Mouse (Mus musculus): ENCODE measurements around the gene Slc2a10.

Slc2a10 gene

DNA sequence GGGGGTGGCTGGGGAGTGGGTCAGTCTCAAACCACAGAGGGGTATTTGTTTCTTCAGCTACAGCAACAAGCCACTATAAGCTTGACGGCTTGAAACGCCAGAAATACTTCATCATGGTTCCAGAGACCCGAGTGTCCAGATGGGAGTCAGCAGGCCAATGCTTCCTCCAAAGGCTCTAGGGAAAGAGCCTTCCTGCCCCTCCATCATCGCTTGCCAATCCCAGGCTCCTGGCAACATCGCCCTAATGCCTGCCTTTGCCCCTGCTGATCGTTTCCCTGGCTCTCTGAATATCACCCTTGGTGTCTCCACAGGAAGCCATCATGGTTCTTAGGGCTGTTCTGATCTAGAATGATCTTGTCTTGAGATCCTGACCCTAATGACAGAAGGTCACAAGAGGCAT, 58.3 kb downstream of the Slc2a10 start:
- DNase-seq (ENCODE audit: low spot score) = no peak

DNA sequence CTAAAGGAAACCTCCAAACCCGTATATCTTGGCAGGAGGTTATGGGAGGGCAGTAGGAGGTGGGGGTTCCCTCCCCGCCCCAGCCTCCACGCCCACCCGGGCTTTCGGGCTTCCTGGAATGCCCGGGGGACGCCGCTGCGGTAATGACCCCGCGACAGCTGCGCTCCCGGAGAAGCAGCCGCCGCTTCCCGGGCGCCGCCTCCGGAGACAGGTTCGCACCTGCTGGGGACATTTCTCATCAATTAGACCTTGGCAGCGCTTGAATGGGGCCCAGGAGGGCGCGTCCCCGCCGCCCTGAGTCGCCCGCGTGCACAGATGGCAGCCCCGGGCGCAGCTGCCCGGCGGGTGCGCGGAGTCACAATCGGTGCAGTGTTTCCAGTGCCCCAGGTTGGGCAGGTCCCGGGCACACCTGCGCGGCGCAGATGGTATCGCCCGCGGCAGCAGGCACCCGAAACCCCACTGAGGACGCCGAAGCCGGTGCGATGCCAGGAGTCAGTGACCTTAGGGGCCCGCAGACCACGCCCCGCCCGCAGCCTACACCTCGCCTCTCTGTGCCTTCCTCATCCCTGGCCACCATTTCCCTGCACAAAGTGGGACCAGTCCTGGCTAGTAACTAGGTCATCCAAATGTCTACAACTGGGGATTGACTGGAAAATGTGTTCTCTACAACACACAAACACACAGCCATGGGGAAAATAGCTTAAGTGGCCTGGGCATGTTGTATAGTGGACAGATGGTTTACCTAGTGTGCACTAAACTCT, 59.9 kb downstream of the Slc2a10 start:
- DNase-seq (ENCODE audit: low spot score) = peak; percentile 53

GRCm38 (mm10) chr2:165564101-165564500, 60.5 kb downstream of the Slc2a10 start:
- no peak for DNase-seq (ENCODE audit: low spot score)

- peak; percentile 58 for DNase-seq (ENCODE audit: low spot score)
Observed at GRCm38 (mm10) chr2:165564620-165565019, 61.0 kb downstream of the Slc2a10 start.

- no peak for DNase-seq (ENCODE audit: low spot score)
Observed at GRCm38 (mm10) chr2:165566898-165567297, 63.3 kb downstream of the Slc2a10 start.

DNA sequence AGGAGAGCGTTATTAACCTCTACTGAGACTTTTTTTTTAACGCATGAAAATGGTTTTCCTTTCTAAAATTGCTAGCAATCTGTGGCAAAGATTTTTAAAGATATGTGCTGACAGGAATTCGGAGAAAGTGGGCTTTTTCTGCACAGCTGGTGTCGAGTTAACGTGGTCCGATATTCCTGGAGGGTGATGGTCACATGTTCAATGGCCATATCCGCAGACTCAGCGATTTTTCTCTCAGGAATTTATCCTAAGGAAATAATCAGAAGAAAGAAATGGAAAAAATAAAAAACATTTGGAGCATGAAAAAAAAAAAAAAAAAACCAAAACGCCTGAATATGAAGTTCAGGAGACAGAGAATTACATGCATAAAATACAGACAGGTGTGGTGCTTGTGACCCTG, 64.2 kb downstream of the Slc2a10 start:
- no peak for DNase-seq (ENCODE audit: low spot score)

DNA sequence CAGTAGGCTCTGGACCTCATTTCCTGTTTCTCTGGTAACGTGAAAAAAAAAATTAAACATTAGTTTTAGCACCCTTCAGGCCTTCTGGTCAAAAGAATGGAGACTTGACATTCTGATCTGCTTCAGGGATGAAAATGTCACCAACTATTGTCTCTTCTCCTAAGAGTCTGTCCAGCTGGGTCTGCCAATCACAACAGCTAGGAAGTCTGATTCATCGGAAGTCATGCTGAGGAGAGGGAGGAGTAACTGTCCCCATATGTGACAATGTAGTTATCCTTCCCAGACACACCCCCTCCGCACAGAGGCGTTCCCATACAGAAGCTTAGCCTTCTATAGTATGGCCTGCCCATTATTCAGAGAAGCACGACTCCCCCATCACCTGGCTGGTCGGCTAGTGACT, 65.3 kb downstream of the Slc2a10 start:
- DNase-seq (ENCODE audit: low spot score) = no peak
